Mouse (Mus musculus) kidney, postnatal 14 days (tissue): ENCODE measurements around the gene Zfp239.
A peak's percentile ranks its signal among the peaks of the same experiment; 100 is the strongest.

Experiments used
- DNase-seq: peaks from one replicate; pipeline ENCODE4 v3.0.0; 2022; ENCODE audit warnings: mixed read lengths

Zfp239 gene

DNA sequence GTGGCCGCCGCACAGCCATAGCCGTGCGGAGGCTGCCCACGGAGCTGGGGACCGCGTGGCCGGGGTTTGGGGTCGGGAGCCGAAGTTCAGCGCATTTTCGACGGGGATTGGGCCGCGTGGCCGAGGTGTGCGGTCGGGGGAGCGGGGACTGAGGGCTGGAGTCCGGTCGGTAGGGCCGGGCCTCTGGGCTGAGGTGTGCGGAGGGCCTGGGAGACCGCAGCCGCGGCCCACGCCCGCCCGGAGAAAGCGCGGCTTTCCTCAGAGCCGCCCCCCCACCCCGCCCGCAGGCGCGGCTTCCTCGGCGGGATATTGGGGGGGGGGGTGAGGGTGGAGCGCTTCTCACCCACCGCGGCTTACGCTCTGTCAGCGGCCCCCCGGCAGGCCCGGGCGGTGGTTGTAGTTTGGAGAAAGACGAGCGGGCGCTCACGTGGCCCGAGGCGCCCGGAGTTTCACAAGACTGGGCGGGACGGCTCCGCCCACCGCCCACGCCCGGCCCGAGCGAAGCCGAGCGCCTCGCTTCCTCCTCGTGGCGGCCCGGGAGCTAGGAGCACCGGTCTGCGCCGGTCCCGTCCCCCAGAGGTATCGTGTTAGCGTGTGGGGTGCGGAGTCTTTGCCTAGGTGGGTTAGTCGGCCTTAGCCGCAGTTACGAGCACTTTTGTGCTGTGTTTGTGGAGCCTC is 45.5 kb downstream of the Zfp239 start:
- peak; percentile 94 for DNase-seq

GRCm38 (mm10) chr6:117907979-117908355 is 46.1 kb downstream of the Zfp239 start:
- no peak for DNase-seq

DNA sequence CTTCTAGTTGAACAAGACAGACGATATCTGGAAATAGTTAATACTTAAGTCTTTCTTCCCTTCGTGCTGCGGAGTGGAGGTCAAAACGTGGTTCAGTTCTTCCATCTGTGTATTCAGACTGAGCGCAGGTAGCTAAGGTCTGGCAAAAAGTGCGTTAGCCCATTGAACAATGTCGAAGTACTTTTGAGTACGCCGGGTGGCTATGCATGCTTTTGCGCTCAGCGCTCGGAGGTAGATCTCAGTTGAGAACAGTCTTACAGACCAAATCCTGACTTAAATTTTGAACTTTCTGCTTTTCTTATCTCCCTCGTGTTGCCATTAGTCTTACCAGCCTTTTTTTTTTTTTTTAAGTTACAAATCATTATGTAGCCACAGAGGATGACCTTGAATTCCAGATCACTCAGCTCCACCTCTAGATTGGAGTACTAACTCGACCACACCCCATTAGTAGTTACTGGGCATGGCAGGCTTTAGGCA is 46.6 kb downstream of the Zfp239 start:
- peak; percentile 25 for DNase-seq

DNA sequence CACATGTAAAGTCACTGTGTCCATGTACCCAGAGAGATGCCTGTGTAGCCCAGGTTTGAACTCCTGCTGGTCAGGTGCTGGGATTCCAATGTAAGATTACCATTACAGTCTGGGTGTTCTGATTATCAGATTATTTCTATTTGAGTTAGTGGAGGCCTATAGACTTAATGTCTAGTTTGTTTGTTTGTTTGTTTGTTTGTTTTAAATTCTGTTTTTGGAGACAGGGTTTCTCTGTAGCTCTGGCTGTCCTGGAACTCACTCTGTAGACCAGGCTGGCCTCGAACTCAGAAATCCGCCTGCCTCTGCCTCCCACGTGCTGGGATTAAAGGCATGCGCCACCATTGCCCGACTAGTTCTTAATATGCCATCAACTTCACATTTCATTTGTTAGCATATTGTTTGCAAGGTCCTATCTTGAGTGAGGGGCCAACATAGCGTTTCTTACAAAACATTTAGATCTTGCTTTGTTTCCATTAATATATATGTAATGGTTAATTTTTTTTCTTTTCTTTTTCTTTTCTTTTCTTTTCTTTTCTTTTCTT is 48.3 kb downstream of the Zfp239 start:
- DNase-seq, result no peak

- no peak for DNase-seq
These were observed 52.6 kb downstream of the Zfp239 start for GRCm38 (mm10) chr6:117914541-117914940.

DNA sequence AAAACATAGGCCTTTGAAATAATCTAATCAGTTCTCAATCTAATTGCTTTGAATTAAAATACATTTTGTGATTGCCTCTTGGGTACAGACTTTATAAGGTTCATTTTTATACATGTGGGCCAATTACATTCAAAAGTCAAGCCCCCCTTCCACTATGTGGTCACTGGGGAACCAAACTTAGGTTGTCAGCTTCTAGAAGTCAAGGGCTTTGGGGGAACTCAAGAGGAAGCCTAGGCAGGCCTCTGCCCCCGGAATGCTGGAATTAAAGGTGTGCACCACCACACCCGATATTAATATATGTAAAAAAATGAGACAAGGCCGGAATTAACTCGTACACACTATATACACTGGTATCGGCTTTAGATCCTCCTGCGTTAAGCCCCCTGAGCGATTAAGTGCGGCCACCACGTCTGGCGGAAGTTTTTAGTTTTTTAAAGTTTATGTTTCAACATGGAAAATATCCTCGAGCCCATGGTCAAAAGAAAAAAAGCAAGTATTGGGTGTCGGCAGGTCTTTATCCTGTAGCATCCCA is 54.4 kb downstream of the Zfp239 start:
- no peak for DNase-seq

GRCm38 (mm10) chr6:117916737-117917426 is 55.0 kb downstream of the Zfp239 start:
- DNase-seq, result peak; percentile 91

GRCm38 (mm10) chr6:117917576-117917975 is 55.7 kb downstream of the Zfp239 start:
- DNase-seq, result peak; percentile 84

DNA sequence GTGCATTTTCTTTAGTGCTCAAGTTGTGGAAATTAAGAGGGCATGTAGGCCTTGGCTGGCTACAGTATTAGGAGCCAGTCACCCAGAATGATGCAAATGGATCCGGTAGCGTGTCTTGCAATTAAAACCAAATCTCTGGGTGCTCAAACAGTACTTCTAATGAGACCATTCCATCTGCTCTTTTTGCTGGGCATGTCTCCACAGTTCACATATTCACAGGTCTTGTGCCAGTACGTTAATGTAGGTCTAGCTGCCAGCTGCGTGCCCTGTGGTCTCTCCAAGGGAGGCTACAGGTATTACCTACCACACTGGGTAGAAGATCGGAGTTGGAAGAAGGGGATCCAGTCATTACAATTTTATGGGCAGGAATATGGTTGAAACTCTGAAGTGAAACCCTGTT is 56.1 kb downstream of the Zfp239 start:
- no peak for DNase-seq

DNA sequence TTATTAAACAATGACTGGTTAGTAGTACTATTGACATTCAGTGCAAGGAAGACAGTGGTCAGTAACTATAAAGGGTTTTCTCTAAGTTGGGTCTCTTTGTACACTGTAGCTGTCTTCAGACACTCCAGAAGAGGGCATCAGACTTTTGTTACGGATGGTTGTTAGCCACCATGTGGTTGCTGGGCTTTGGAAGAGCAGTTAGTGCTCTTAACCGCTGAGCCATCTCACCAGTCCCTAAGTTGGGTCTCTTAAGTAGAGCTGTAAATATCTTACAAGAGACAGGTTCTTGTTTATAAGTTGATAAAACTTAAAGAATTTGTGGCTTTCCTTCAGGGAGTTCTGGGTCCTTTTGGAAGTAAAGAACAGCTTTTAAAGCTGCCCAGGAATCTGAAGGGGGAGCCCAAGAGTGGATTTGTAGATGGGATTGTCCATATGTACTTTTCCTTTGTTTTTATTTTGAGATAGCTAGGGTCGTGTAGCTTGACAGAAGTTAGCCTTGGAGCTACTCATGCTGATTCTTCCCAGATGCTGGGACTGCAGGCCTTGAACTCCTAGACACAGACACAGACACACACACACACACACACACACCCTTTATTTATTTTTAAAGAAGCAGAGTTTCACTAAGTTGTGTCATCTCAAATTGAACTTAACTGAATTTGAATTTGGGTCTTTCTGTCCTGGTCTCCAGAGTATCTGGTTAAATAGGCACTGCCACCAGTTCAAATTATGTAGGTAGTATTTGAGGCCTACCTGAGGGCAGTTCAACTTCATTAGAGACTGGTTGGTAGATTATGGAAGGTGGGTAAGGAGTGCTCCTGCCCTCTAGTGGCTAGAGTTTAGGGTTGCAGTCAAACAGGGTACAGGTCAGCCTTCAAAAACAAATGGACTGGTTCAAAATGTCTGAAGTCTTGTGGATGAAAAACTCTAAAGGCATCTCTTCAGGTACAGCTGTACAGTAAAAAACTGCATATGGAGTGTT is 59.0 kb downstream of the Zfp239 start:
- DNase-seq, result peak; percentile 54

- no peak for DNase-seq
These were observed 60.1 kb downstream of the Zfp239 start for GRCm38 (mm10) chr6:117922041-117922440.
